Mouse (Mus musculus): ENCODE results near the gene St6galnac3.

The St6galnac3 gene

DNA sequence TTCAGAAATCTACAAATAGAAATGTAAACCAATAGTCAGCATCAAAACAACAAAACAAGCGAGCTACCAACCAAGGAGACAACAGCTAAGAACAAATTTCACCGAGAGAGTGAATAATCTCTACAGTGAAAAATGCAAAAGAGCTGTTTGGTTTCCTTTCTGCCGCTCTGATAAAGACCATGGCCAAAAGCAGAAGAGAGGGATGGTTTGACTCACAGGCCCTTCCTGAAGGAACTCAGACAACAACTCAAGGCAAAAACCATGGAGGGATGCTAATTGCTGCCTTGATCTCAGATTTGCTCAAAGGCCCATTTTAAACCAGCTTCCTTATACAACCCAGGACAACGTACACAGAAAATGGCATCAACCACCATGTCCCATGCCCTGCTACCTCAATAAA, 437.4 kb downstream of the St6galnac3 start:
- DNase-seq (ENCODE audit: low spot score in 2 of 2), result no peak

GRCm38 (mm10) chr3:153287081-153287480, 437.9 kb downstream of the St6galnac3 start:
- DNase-seq (ENCODE audit: low spot score in 2 of 2), result no peak

DNA sequence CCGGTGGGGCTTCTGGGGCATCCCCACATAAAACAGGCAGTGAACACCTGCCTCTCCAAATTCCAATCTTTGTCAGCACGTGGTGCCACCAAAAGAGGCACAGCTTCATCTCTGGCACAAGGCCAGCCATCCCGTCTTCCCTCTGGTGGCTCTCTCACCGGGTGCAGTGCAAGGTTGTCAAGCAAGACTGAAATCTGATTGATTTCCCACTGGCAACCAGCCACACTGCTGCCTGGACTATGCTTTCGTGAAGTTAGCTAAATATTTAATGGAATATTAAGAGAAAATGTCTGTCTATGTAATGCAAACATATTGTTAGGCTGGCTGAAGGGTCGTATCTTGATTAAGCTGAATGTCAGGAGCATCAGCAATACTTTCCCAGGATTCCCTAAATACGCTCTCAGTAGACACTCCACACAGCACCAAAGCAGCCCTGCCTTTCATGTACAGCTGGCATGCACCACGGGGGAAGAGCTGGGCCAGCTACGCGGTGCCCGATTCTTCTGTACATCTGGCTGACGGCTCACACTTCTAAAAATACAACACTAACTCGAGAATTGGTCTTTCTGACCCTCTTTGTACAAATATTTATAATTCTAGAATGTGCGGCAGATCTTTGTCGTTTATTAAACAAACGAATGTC, 442.7 kb downstream of the St6galnac3 start:
- no peak for DNase-seq (ENCODE audit: low spot score in 2 of 2)

DNA sequence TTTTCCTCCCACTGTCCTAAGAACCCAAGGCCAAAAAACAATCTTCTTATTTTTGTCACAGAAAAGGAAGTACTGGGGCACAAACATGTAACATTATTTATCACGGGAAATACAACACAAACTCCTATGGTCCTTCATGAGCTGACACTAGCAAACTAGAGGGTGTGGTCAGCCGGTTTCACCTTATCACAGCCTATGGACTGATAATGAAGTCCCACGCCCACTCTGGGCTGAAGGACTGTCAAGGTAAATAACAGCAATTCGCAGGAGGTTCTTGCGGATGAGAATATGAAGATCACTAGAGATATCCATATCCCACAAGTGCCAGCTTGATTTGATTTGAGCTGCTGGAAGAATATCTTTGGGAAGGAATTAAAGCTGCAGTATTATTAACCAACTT, 446.7 kb downstream of the St6galnac3 start:
- no peak for DNase-seq (ENCODE audit: low spot score in 2 of 2)

GRCm38 (mm10) chr3:153277389-153277999, 447.5 kb downstream of the St6galnac3 start:
- DNase-seq (ENCODE audit: low spot score in 2 of 2), result peak; percentile 52 to 55

GRCm38 (mm10) chr3:153276830-153277388, 448.1 kb downstream of the St6galnac3 start:
- no peak for DNase-seq (ENCODE audit: low spot score in 2 of 2)

DNA sequence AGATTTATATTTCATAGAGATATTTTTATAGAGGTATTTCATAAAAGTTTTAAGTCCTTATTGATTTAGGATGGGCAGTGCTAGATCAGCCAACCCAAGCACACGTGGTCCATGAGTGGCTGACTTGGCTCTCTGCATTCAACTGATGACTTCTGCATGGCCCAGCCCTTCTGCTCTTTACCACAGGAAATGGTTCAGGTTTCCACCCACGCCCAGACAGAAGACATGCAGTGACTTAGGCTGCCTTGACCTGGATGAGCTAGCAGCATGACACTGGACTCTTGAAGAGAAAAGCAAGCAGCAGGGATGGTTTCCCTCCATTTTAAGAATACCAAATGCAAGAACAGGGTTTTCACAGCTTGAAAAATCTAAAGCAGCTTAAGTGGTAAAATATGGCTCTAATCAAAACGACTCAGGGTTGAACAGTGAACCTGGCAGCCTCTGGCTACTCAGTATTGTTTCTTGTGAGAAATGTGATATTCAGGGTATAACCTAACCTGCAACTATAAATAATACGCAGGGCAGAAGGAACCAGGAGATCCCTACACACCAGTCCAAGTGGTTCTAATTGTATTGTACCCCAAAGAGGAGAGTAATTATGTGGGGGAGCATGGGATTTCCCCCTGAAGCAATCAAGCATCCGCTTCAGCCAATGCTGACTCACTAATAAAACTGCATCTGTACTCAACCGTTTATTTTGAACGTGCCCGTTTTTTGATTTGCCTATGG, 448.7 kb downstream of the St6galnac3 start:
- no peak for DNase-seq (ENCODE audit: low spot score in 2 of 2)

DNA sequence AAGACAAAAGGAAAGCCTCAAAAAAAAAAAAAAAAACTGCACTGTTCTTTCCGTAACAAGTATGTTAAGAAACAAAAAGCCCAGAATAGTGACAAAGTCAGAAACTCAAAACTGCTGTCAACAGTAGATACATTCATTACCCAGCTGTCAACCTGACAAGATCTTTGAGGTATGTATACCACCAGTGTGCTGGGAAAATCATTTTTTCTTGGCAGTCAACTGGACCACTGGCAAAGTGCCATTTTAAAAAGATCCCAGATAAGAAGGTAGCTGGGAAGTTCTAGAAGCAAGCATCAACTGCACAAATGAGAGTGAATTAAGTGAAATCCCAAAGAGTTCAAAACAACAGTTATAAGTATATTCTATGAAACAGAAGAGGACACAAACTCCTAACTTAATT, 452.7 kb downstream of the St6galnac3 start:
- no peak for DNase-seq (ENCODE audit: low spot score in 2 of 2)

DNA sequence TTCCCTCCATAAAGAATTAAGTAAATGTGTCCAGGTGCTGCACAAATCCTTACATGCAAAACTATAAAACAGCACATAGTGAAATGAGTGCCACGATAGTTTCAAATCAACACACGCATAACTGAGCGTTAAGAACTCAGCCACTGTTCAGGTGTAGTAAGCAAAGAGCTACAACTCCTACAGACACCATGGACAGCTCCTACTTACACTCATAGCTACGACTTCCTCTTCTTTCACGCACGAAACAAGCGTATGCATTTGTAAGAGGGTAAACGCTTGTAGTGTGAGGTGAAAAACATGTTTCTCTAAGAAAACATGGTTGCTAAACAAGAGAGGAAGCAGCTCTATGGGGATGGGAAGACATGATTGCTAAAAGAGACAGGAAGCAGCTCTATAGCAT, 457.6 kb downstream of the St6galnac3 start:
- no peak for DNase-seq (ENCODE audit: low spot score in 2 of 2)

DNA sequence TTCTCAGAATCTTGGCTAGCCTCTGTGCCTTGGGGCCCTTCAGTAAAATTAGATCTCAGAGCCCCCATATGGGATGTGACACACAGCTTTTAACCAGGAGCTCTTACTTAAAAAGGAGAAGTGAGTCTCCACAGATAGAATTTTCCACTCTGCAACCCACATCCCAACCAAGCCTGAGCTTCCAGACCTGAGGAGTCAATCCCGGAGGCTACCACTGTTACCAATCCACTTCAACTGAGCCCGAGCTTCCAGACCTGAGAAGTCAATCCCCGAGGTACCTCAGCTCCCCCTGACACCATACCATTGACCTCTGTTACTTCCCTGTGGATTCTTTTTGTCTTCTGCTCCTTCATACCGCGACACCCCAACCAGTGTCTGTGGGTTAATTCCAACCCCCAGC, 463.0 kb downstream of the St6galnac3 start:
- no peak for DNase-seq (ENCODE audit: low spot score in 2 of 2)

DNA sequence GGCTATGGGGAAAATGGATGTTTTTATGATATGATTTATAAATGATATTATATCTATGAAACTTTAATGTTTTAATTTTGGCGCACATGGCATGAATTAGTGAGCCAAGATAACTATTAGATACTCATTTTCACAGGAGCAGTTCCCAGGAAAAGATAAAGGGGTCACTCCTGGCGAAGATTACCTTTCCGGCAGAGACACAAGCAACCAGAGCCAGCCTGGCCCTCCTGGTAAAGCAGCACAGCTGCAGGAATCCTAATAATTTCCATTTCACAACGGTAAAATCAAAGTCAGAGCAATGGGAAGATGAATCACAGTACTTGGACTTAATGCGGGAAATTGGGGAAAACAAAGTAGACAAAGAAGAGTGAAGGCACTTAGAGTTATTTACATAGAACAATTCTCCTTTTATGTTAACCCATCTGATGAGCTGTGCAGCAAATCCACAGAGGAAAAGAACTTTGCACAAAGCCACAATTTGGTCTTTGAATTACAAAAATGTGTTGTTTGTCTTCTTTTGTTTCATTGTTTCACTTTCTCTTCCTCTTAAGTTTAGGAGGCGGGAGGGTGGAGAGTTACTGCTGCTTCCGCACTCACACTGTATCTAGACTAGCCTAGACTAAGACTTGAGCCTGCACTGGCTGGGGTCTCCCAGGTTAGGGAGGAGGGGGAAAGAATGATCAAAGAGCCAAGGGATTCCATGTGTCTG, 464.6 kb downstream of the St6galnac3 start:
- no peak for DNase-seq (ENCODE audit: low spot score in 2 of 2)

DNA sequence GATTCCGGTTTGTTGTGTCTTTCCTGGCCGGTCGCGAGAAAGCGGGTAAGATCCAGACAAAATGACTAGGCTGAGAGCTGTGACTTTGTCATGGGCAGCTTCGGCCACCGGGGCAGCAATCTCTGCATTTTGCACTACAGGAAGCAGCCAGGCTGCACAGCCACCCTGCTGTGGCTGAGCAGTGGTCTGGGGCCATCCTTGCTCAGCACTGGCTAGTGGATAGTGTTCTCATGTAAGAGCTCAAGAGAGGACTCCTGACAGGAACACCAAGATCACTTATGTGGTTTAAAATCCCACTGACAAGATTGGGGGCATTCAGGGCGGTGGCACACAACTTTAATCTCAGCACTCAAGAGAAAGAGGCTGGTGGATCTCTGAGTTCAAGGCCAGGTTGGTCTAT, 469.1 kb downstream of the St6galnac3 start:
- DNase-seq (ENCODE audit: low spot score in 2 of 2), result no peak

- DNase-seq (ENCODE audit: low spot score in 2 of 2), result no peak
Observed at GRCm38 (mm10) chr3:153251653-153252052, 473.3 kb downstream of the St6galnac3 start.

GRCm38 (mm10) chr3:153250598-153251257, 474.2 kb downstream of the St6galnac3 start:
- DNase-seq (ENCODE audit: low spot score in 2 of 2), result peak; percentile 40 to 54

GRCm38 (mm10) chr3:153248866-153249265, 476.1 kb downstream of the St6galnac3 start:
- no peak for DNase-seq (ENCODE audit: low spot score in 2 of 2)

DNA sequence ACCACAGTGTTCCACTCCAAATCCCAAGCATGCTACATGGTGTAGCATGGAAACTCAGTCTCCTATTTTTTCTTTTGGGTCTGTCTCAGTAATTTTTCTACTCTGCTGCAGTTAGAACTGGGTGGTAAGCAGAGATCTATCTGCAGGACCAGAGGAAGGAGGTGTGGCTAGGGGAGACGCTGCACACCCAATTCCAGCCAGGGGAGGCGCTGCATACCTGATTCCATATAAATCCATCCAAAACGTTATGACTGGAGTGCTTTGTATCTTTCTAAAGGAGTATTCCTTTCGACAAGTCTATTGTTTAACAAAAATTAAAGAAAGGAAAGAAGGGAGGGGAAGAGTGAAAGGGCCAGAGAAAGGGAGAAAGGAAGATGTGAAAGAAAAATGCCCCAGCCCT, 476.9 kb downstream of the St6galnac3 start:
- no peak for DNase-seq (ENCODE audit: low spot score in 2 of 2)

GRCm38 (mm10) chr3:153242524-153242923, 482.4 kb downstream of the St6galnac3 start:
- no peak for DNase-seq (ENCODE audit: low spot score in 2 of 2)

GRCm38 (mm10) chr3:153241134-153241533, 483.8 kb downstream of the St6galnac3 start:
- DNase-seq (ENCODE audit: low spot score in 2 of 2), result no peak

DNA sequence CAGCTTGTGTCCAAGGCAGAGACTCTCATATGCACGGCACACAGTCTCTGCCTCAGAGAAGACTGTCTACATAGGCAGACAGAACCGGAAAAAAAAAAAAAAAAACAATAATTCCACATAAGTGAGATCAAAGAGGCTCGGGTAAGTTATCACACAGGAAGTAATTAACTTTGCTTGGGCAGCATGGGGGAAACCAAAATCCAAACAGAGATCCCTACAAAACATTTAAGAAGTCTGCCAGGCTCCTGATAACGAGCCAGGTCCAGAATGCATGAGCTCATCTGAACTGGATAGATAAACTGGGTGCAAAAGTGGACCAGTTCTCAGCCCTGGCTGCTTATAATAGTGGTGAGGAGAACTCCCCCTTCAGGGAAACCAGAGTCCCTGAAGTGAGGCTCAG, 484.6 kb downstream of the St6galnac3 start:
- DNase-seq (ENCODE audit: low spot score in 2 of 2), result no peak

GRCm38 (mm10) chr3:153238381-153238780, 486.6 kb downstream of the St6galnac3 start:
- peak; percentile 84 to 91 for DNase-seq (ENCODE audit: low spot score in 2 of 2)

GRCm38 (mm10) chr3:153236262-153236661, 488.7 kb downstream of the St6galnac3 start:
- DNase-seq (ENCODE audit: low spot score in 2 of 2), result no peak
